Mouse (Mus musculus) kidney, adult 9 months (tissue): Measurements from ENCODE around the gene Lrrc17.

Experiments used
- DNase-seq: peaks from one replicate; pipeline ENCODE4 v3.0.0; 2022

The Lrrc17 gene

DNA sequence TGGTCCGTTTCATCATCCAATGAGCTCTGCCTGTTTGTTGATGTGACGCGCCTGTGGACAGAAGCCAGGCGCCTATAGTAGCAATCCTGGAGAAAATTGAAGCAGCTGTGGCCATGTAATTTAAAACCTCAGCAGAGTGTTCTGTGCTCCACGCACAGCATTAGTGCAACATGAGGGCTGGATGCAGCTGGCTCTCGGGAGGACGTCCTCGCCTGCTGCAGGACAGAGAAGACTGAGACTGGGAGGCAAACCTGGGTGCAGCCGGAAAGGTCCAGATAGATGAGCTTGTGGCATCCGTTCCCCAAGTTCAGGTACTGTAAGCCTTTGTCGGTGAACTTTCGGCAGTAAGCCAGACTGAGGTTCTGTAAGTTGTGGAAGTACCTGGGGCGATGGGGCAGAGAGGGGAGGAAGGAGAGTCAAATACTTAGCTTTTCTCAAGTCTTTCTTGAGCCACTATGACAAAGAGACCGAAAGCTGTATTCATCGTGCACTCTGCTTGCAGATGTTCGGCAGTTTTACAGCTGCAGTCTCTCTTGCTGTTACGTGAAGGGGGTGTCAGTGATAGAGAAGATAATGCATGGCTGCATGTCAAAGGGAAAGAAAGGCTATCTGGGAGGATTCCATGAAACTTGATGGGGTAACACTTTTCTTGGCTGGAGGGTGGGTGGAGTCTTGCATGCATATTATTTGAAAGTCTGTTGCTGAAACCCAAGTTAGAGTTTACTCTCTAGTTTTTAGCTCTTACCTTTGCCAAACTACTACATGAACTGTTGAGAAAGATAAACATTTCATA lies at the start of gene Lrrc17:
Lrrc17 (plus strand) TSS at position 151 of the 793 bp plus-strand sequence.
- no peak for DNase-seq

DNA sequence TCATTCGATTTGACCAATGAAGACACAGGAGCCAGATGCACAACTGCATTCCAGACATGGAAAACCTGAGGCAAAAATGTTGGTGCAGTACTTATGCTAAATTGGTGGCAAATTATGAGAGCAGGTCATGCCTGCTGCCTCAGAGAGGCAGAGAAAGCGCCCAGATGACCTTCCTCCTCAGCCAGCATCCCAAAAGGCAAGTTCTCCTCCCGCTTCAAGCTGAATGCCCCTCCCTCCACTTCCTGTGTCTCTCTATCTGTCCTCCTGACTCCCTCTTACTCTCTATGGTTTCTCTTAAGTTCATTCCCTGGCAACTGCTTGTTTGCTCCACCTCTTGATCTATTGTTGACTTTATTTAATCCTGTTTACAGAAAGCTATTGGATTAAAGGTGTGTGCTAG lies 48.6 kb upstream of the Lrrc17 start:
- no peak for DNase-seq

DNA sequence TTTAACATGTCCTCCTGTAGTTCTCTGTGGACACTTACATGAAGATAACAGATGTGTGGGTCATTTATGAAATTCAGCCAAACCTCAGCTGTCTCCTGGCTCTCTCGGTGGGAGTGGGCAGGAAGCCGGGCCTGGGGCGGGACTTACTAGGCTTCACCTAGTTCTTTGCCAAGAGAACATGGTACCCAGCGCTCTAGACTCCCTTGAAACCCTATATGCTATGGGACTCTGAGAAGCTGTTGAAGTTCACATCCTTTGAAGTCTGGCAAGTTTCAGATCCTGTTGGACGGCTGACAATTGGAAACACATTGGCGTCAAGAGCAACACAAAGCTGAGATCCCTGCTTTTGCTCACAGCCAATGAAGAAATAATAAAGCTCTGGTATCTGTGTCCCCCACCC lies 47.0 kb upstream of the Lrrc17 start:
- DNase-seq: no peak

DNA sequence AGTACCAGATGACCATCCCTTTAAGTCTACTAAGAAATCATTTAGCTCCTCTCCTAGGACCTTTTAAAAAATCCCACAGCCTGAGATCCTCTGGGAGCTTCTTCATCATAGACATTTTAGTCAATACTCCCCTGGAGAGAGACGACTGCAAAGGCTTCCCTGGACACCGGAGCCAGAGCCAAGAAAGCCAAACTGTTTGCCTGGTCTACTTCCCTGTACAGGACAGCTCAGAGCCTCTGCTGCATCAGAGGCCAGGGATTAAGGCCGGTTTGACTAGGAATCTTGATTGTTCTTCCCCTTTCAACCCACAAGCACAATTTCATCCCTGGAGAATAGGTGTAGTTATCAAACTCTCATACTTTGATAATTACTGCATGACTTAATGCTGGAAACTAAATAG lies 46.5 kb upstream of the Lrrc17 start:
- no peak for DNase-seq

DNA sequence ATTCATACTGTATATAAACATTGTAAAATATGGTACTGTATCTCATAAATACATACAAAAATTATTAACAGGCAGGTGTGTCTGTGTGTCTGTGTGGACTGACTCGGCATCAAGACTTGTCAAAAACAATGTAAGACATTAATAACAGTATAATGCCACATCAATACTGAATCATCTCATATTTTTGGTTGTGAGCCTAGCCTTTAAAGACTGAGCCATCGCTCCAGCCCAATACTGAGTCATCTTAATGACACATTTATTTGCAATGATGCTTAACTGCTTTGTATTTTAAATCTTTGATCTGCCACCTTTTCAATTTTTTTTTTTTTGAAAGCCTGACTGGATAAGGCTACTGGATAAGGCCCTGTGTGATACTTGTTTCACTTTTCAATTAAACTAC lies 44.9 kb upstream of the Lrrc17 start:
- no peak for DNase-seq

DNA sequence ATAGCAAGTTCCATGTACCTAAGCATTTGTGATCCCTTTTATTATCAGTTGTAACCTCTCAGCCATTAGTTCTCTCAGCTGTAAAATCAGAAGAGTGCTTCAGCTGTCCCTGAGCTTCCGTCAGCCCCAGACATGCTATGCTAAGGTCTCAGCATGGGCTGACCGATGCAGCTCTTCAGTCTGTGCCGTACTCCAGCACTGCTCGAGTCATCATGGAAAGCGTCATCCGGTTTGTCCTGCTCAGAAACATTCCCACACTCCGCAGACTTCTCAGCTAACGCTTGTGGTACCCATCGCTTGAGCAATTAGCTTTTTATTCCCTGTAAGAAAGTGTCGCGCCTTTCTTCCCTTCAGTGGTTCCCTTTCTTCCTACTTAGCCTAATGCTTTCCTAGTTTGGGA lies 44.4 kb upstream of the Lrrc17 start:
- DNase-seq: no peak

DNA sequence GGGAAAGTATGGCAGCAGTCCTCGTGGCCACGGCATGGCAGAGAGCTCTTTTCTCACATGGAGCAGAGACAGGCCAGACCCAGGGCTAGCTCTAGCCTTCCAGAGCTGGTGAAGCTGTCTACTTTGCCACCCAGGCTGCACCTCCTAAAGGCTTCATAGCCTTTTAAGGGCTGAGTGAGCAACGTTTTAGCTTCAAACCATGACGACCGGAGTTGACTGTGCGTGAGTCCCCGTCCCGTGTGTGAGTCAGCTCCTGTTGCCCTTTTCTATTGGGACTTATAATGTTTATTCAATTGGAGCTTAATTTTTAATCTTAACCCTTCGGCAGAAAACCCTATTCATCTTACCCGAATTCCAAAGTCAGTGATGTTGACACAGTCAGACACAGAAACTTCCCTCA lies 43.2 kb upstream of the Lrrc17 start:
- no peak for DNase-seq

DNA sequence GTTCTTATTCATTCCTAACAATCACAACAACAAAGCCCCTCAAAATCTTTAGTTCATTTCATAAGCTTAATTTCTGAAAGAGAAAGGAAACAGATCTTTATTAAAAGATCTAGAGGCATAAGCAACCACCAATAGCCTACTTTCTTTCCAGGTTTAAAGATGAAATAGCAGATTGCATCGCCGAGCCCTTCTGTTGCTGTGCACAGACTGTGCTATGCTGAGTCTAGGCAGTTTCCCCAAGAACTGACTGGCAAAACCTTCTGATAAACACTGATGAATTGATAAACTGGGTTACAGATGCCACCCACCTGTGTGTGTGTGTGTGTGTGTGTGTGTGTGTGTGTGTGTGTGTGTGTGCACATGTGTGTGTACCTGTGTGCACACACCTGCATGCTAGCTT lies 42.4 kb upstream of the Lrrc17 start:
- DNase-seq: no peak

DNA sequence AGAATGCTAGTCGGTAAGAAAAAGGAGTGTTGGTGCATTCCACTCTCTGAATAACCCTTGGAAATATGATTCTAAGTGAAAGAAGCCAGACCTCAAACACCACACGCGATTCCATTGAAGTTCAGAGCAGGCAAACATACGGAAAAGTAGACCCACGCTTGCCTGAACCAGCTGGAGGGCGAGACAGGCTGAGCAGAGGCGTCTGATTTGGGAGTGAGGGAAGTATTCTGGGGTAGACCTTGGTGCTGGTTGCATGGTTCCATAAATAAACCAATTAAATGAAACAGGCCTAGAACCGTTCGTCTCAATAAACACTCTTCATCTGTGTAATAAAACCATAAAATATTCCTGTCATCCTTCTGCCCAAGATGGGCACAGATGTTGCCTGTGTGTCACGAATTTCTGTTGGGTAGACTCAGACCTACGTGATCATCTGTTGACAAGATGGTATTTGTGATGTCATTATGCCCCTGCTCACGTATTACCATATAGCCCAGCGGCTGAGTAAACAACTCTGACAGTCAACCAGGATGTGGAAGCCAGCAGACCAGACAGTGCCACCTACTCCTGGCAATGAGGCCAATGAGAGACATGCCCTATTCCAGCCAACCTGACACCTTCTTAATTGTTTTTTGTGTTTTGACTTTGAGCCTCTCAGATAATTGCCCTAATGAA lies 40.3 kb upstream of the Lrrc17 start:
- no peak for DNase-seq

DNA sequence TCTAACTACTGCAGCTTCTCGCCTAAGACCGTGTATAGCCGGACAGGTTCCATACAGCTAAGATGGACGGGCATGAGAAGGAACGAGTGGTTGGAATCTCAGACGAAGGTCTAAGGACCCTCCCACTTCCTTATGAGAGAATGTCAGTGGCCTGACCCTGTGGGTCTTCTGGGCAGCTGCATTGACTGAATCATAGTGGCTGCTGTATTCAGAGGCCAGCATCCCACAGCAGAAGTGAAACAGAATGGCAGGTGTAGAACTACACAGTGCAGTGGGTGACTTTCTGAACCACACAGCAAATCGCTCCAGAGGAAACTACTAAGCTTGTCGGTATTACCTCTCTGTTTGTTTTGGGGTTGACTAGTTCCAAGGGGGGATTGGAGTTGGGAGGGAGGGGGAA lies 38.2 kb upstream of the Lrrc17 start:
- no peak for DNase-seq

DNA sequence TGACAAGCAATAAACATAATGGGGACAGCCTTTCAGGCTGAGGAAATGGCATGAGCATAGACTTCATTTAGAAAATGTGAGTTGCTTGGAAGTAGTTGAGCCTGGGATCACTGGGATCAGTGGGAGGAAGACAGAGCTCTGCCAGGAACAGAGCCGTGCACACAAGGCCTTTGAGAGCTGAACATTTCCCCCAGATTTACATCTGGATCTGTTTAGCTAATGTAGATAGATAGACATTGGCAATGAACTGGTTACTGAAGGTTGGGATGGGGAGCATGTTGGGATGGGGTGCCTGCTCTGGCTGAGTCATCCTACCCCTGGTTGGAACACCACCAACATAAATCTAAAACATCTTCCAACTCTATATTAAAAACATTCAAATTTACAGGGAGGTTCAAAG lies 36.5 kb upstream of the Lrrc17 start:
- no peak for DNase-seq

DNA sequence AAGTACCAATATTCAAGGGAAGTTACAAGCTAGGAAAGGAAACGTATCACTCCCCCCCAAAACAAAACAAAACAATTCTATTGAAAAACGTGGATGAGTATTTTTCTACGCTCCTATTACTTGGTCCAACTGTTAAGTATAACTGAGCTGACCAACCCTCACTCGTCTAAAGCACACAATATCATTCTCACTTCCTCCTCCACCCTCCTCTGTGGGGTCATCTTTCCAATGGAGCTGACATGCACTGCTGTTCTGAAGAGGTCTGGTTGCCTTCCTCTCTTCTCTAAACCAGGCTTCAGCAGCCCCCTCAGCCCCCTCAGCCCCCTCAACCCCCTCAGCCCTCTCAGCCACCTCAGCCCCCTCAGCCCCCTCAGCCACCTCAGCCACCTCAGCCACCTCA lies 33.6 kb upstream of the Lrrc17 start:
- no peak for DNase-seq

DNA sequence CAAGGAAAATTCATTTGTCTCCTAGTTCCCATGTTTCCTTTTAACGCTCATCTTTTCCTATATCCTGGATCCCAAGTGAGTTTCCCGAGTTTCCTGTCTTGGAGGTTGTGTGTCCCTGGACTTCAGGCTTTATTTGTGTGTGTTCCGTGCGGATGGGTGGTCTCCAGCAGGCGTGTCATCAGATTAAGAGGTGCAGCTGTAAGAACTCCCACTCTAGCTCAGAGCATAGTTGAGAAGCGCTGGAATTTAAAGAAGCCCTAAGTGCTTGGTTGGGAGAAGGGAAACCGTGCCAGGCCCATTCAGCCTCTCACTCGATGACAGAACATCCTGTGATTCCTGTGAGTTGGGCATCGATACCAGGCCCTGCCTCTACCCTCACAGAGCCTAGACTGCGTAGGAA lies 30.0 kb upstream of the Lrrc17 start:
- DNase-seq: no peak

DNA sequence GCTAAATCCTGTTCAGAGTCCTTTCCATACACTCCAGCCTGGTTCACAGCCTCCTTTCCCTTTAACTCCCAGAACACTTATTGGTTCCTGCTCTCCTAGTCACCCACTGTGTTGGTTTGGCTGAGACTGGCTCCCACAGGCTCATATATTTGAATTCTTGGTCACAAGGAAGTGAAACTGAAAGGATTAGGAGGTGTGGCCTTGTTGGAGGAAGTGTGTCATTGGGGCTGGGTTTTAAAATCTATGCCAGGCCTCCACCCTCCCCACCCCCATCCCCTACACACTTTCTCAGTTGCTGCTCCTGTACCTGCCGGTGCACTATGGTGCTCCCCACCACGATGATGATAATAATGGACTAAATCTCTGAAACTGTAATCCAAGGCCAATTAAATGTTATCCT lies 25.8 kb upstream of the Lrrc17 start:
- peak; percentile 7 for DNase-seq

DNA sequence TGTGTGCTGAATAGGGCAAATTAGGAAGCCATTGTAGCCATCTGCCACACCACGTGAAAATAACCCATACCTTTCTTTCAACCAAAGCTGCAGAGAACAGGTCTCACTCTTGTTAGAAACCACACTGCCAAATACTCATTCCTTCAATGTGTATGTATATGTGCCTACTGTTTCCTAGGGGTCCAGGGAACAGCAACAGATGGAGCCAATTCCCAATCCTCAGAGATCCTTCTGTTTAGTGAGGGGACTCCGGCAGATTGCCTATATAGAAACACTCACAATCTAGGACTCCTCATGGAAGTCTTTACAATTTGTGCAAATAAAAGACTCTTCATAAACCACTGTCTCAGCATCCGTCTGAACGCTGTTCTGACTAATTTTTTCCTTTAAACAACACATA lies 25.2 kb upstream of the Lrrc17 start:
- no peak for DNase-seq

DNA sequence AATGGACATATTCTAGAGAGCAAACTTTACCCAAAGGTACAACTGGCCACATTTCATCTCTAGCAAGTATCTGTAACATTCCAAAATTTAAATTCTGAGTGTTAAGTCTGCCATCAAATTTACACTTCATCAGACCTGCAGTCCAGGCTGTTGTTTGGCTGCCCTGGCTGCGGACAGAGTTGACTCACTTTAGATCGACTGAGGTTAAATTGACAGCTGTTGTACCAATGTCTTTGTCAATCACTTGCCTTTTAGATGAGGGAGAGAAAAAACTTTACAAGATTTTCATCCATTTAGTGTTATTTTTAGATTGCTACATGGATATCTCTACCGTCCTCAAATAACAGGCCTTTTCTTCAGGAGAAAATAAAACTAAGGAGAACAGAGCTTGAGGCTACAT lies 24.2 kb upstream of the Lrrc17 start:
- no peak for DNase-seq

DNA sequence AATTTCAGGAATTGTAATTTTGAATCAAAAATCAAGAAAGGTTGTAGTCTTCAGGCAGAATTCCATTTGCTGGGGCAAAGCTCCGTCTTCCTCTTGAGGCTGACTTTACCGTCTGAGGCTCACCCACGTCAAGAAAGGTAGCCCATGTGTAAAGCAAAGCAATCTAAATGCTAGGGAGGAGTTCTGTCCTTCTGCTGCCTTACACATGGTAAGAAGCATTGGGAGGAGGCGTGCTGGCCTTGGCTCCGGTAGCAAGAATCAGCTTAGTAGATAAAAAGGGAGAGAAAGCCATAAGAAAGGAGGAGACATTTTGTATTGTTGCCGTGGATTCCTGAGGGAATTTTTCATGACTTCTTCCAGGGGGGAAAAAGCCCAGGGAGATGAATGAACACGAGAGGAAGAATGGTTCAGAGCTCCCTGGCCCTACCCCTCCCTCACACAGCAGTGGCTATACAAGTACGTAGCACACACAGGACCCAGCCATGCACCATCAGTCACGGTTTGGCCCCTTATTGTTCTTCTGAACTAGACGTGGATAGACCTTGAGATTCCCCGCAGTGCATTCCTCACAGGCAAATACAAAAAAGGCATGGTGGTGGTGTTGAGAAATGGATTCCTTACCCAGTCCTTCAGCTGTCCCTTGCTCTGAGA lies 16.4 kb upstream of the Lrrc17 start:
- no peak for DNase-seq

DNA sequence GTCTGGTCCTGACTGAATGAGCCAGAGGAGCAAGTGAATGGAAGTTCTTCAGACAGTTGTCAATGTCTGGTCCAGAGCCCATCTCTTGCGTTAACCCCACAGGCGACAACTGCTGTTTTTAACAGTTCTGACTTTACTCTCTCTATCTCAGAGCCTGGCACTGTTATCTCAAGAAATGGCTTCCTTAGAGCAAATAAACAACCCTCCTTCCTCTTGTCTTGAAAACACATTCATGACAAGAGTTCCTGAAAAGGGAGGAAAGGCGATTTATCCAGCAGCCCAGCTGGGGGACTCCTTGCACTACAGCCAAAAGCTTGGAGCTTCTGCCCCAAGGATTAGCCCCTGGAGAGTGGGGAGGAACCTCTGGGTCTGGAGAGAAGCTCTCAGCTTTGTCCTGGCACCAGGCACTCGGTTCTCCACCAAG lies 15.9 kb upstream of the Lrrc17 start:
- DNase-seq: no peak

DNA sequence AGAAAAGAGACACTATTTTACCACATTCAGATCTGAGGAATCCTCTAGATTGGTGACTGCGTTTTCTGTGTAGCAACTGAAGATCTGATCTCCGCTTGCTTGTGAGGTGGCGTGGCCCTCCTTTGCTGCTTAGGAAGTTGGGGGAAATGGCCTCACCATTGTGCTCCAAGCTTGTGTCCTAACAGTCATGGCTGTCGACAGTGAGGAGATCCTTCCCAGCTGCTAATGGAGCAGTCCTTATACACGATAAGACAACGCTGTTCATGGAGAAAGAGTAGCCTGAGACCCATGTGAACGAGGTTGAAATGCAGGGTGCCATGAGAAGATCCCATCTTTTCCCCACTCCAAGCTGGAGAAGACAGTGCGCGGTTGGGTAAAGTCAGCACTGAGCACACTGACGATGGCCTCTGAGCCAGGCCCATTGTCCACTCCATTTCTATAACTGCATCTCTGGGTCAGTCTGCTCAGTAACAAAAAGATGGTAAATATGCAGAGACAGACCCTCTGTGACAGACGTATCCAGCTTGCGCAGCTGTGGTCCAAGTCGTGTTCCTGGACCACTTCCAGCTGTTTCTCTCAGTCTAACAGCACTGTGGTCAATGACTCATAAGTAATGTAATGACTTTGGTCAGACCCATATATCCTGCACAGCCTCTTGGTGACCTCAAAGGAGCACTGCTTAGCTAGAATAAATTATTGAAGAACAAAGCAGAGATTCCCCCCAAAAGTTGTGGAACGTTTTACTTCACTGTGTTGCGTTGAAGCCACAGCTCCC lies 15.1 kb upstream of the Lrrc17 start:
- peak; percentile 12 for DNase-seq

DNA sequence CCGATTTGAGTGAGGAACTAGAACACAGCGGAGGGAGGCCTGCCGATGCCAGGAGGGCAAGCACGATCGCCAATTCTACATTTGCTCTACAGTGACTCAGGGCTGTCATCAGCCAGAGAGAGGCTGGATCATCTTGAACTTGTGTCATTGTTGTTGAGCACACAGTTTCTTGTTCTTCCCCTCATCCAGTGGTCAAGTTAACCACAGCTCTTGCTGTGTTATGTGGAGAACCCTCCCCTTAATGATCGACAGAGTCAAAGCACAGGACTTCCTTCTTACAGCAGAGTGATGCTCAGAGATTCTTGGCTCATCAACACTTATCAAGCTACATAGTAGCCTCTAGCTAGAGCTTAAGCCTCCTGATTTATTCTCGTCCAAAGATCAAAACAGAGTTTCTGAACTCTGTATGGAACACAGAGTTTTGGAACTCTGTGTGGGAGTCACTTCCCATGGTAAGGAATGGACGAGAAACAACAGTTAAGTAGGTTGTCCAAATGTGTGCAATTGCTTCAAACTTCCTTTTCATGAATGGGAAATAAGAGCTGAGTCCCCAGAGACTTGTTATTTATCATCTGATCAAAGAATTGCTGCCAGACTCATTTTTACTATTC lies 14.1 kb upstream of the Lrrc17 start:
- no peak for DNase-seq

DNA sequence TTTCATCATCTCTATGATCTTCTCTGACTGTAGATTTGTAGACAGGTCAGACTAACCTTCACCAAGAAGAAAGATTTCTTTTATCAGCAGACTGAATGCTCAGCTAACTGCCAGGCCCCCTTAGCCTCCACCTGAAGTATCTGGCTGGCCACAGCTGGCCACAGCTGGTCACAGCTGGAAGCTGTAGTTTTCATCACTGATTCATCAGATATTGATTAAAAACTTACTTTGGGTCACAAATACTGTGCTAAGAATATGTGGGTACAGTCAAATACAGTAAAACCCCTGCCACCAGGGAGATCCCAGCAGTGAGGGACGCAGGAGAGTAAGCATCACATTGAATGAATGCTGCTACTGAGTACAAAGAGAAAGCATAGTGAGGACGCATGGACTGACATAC lies 11.2 kb upstream of the Lrrc17 start:
- no peak for DNase-seq

DNA sequence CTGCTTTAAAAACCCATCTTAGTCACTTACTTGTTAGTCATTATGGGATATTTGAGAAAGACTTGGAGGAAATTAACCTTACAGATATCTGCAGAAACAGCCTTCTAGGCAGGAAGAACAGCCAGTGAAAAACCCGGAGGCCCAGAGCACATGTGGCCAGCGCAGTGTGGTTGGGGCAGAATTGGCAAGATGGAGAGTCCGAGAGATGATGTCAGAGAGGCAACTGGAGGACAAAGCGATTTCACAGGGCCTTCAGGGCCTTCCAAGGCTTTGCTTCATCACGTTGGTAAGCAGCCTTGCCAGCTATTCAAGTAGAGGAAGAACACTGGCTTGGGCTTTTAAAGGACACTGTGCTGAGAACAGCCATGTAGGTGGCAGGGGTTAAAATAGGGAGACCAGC lies 10.4 kb upstream of the Lrrc17 start:
- no peak for DNase-seq

DNA sequence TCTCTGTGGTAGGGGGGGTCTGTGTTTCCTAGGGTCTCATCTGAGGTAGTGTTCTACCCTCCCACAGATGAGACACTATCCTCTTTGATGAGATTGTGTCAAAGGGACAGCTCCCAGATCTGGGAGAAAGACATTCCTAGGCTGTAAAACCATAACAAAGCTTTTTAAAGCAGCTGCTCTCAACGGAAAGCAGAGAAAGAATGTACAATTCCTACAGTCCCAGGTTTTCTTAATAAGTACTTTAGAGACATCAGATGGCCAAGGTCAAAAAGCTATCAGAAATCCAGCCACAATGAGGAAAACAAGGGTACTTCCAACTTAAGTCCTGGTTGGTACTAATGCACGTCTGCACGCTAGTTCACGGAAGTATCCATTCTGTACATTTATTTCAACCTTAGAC lies 1.1 kb upstream of the Lrrc17 start:
- no peak for DNase-seq
